Mouse (Mus musculus) cerebellum, adult 2 months (tissue): ENCODE results near the gene Slc23a2. TPM values are rescaled to one million over a fixed set of nuclear protein-coding genes. Genes with fewer than 3 reads are reported as not detected.

Experiments
- DNase-seq, 2 experiments: peaks; one replicate each; pipeline ENCODE4 v3.0.0; 2021
- H3K27ac ChIP-seq: fragments of 200-500 bp; 2 replicates; pipeline ENCODE4 v1.5.1; 2012; ENCODE audit warnings: low read length, control low read depth, inconsistent platforms; ENCODE audit not compliant: insufficient read depth
- H3K27me3 ChIP-seq: fragments of 200-500 bp; 2 replicates; pipeline ENCODE4 v1.6.1; 2012; ENCODE audit warnings: inconsistent platforms, mild to moderate bottlenecking, low read length, moderate library complexity; ENCODE audit not compliant: control insufficient read depth, insufficient read depth
- H3K4me1 ChIP-seq: fragments of 200-500 bp; 2 replicates; pipeline ENCODE4 v1.6.1; 2011; ENCODE audit warnings: low read length; ENCODE audit not compliant: control insufficient read depth, insufficient read depth
- H3K4me3 ChIP-seq: fragments of 200-500 bp; replicated peaks from 2 replicates; pipeline ENCODE3; 2011; ENCODE audit warnings: mild to moderate bottlenecking, low read depth, low read length, control low read depth; ENCODE audit not compliant: insufficient read depth
- CTCF ChIP-seq: fragments of 200-500 bp; IDR thresholded peaks from 2 replicates; pipeline ENCODE4 v1.5.1; 2011; ENCODE audit warnings: low read depth, mild to moderate bottlenecking, control low read depth, low read length, moderate library complexity, borderline replicate concordance; ENCODE audit not compliant: insufficient read depth
- POLR2A ChIP-seq: fragments of 200-500 bp; IDR thresholded peaks from 2 replicates; pipeline ENCODE4 v1.6.1; 2011; ENCODE audit warnings: low read length, control low read depth, borderline replicate concordance; ENCODE audit not compliant: insufficient read depth
- WGBS: fragments of 180-500 bp; shearing (Covaris S2); methylation state at CpG from one replicate; pipeline ENCODE4 v1.1.7; 2018; 5-methylcytosine and 5-hydroxymethylcytosine counted together
- polyA plus RNA-seq: library from polyadenylated mRNA; depleted of rRNA; stranded (reverse); fragments of >200 nt; gene quantifications from 2 replicates; pipeline ENCODE4 v1.2.3, GENCODE M21; 2012

The Slc23a2 gene
- polyA plus RNA-seq, 1 experiment = 68.6 TPM

GRCm38 (mm10) chr2:132049491-132049890 is 95.4 kb downstream of the Slc23a2 start:
- Histone ChIP-seq H3K27me3 (no peaks in the 10 kb centered on the region), H3K4me3 (no peak overlapping the region), H3K27ac (no peak overlapping the region), H3K4me1 (no peaks in the 10 kb centered on the region)
- 96% methylated on average over 3 of the region's 3 CpGs for WGBS
- no peak for DNase-seq
- TF ChIP-seq CTCF (no peak), POLR2A (no peak)

- DNase-seq = no peak
- H3K27me3 ChIP-seq = no peaks in the 10 kb centered on the region
- 86% methylated on average over 11 of the region's 11 CpGs for WGBS
- TF ChIP-seq POLR2A (no peak), CTCF (no peak)
- H3K4me3 ChIP-seq = no peak overlapping the region
- H3K27ac ChIP-seq = no peak overlapping the region; the same call in 1 of the 2 replicates
- H3K4me1 ChIP-seq = peaks cover 5% of the 10 kb centered on the region; the same call in 1 of the 2 replicates
Observed at GRCm38 (mm10) chr2:132048143-132048772, 96.7 kb downstream of the Slc23a2 start.

- Histone ChIP-seq H3K27ac (no peak overlapping the region), H3K4me1 (peaks cover 10% of the 10 kb centered on the region), H3K27me3 (no peaks in the 10 kb centered on the region), H3K4me3 (no peak overlapping the region)
- no peak for TF ChIP-seq POLR2A
- TF ChIP-seq CTCF = no peak
- WGBS = 86% methylated on average over 4 of the region's 4 CpGs
- DNase-seq = no peak
Observed at GRCm38 (mm10) chr2:132047364-132047763, 97.5 kb downstream of the Slc23a2 start.

GRCm38 (mm10) chr2:132046659-132047058 is 98.2 kb downstream of the Slc23a2 start:
- H3K4me3 ChIP-seq = no peak overlapping the region
- no peak overlapping the region for H3K27ac ChIP-seq
- peaks cover 10% of the 10 kb centered on the region for H3K4me1 ChIP-seq
- no peak for DNase-seq
- 98% methylated on average over 4 of the region's 4 CpGs for WGBS
- TF ChIP-seq POLR2A = no peak
- TF ChIP-seq CTCF = no peak
- H3K27me3 ChIP-seq = no peaks in the 10 kb centered on the region

GRCm38 (mm10) chr2:132044320-132045274 is 100.3 kb downstream of the Slc23a2 start:
- WGBS = 82% methylated on average over 15 of the region's 15 CpGs
- DNase-seq = no peak
- Histone ChIP-seq H3K4me1 (peaks cover 10% of the 10 kb centered on the region), H3K27me3 (no peaks in the 10 kb centered on the region), H3K4me3 (no peak overlapping the region), H3K27ac (peak overlapping the region; percentile 70)
- TF ChIP-seq POLR2A (no peak), CTCF (no peak)

- peak; percentile 52 to 68 for DNase-seq
- Histone ChIP-seq H3K4me3 (no peak overlapping the region), H3K4me1 (peaks cover 10% of the 10 kb centered on the region), H3K27me3 (no peaks in the 10 kb centered on the region), H3K27ac (no peak overlapping the region; the same call in 1 of the 2 replicates)
- TF ChIP-seq CTCF (no peak), POLR2A (no peak)
- 2% methylated on average over 13 of the region's 13 CpGs for WGBS
Observed at GRCm38 (mm10) chr2:132043101-132043621, 101.7 kb downstream of the Slc23a2 start.

- no peaks in the 10 kb centered on the region for H3K27me3 ChIP-seq
- no peak for DNase-seq
- WGBS = 65% methylated on average over 7 of the region's 7 CpGs
- H3K27ac ChIP-seq = no peak overlapping the region
- peaks cover 10% of the 10 kb centered on the region for H3K4me1 ChIP-seq
- H3K4me3 ChIP-seq = no peak overlapping the region
- TF ChIP-seq POLR2A = no peak
Observed at GRCm38 (mm10) chr2:132039894-132040293, 105.0 kb downstream of the Slc23a2 start.

GRCm38 (mm10) chr2:132036326-132036725 is 108.6 kb downstream of the Slc23a2 start:
- no peak for DNase-seq
- H3K4me1 ChIP-seq = no peaks in the 10 kb centered on the region
- TF ChIP-seq POLR2A (no peak), CTCF (no peak)
- no peaks in the 10 kb centered on the region for H3K27me3 ChIP-seq
- no peak overlapping the region for H3K4me3 ChIP-seq
- H3K27ac ChIP-seq = no peak overlapping the region
- WGBS = 75% methylated on average over 5 of the region's 5 CpGs
